Mouse (Mus musculus) lung, embryonic 16.5 days (tissue): ENCODE results near the gene Hexim1. TPM values are rescaled to one million over a fixed set of nuclear protein-coding genes. Genes with fewer than 3 reads are reported as not detected.

Experiments used
- ATAC-seq: fragments of 200-750 bp; cut with Nextera tagmentation; 2 replicates; pipeline ENCODE4 v1.8.0; 2017; ENCODE audit warnings: low read depth, mild to moderate bottlenecking, moderate library complexity
- H3K27ac ChIP-seq: fragments of 300-500 bp; sonication (generic); 2 replicates; pipeline ENCODE4 v1.5.1; 2014; ENCODE audit warnings: mild to moderate bottlenecking, control low read depth, low read length
- H3K27me3 ChIP-seq: fragments of 300-500 bp; sonication (generic); 2 replicates; pipeline ENCODE4 v1.6.1; 2014; ENCODE audit warnings: low read depth, low read length, mixed read lengths; ENCODE audit not compliant: control insufficient read depth, insufficient read depth
- H3K36me3 ChIP-seq: fragments of 300-500 bp; sonication (generic); 2 replicates; pipeline ENCODE4 v1.6.1; 2014; ENCODE audit warnings: low read length; ENCODE audit not compliant: control insufficient read depth, insufficient read depth
- H3K4me1 ChIP-seq: fragments of 300-500 bp; sonication (generic); replicated peaks from 2 replicates; pipeline ENCODE4 v1.6.1; 2014; ENCODE audit warnings: low read length, mixed read lengths; ENCODE audit not compliant: control insufficient read depth, insufficient read depth
- H3K4me2 ChIP-seq: fragments of 300-500 bp; sonication (generic); 2 replicates; pipeline ENCODE4 v1.6.1; 2014; ENCODE audit warnings: low read depth, low read length, control low read depth
- H3K4me3 ChIP-seq: fragments of 300-500 bp; sonication (generic); 2 replicates; pipeline ENCODE4 v1.5.1; 2014; ENCODE audit warnings: mild to moderate bottlenecking, low read length, control low read depth
- H3K9ac ChIP-seq: fragments of 300-500 bp; sonication (generic); 2 replicates; pipeline ENCODE4 v1.6.1; 2014; ENCODE audit warnings: low read length, control low read depth
- H3K9me3 ChIP-seq: fragments of 300-500 bp; sonication (generic); 2 replicates; pipeline ENCODE4 v1.6.1; 2016; ENCODE audit warnings: low read length; ENCODE audit not compliant: control insufficient read depth
- WGBS: fragments of 180-500 bp; shearing (Covaris S2); extraction: QIAGEN DNeasy Blood & Tissue Kit; methylation state at CpG from one replicate; pipeline ENCODE4 v1.1.7; 2014; 5-methylcytosine and 5-hydroxymethylcytosine counted together
- polyA plus RNA-seq: library from polyadenylated mRNA; unstranded; fragments of >200 nt; fragmentation: Nextera tagmentation; extraction: Ambion mirVana; gene quantifications from 2 replicates; pipeline ENCODE4 v1.2.1, GENCODE M21; 2015

The Hexim1 gene
- polyA plus RNA-seq, 1 experiment from 2014 or later = 4.6 TPM

DNA sequence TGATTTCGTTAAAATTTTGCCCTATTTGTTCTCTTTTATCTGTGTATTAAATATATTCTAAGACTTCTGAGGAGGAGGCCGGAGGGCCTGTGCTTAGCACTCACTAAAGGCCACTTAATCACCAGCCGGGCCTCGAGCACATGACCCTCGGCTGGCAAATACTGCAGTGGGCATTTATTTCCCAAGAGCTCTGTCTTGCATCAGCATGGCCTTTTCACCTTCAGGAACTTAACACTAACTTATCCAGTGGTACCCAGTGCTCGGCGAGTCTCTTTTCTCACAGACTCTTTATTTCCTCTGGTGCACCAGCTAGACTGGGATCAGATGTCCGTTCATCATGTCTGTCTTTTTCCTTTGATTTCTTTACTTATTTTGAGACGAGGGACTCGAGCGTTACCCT, 44.7 kb downstream of the Hexim1 start:
- H3K4me2 ChIP-seq = no peak overlapping the region
- no peaks in the 10 kb centered on the region for H3K9me3 ChIP-seq
- H3K9ac ChIP-seq = no peak overlapping the region
- H3K36me3 ChIP-seq = no peaks in the 10 kb centered on the region; the same call in 1 of the 2 replicates
- H3K27me3 ChIP-seq = no peaks in the 10 kb centered on the region
- WGBS = 77% methylated on average over 11 of the region's 11 CpGs
- H3K27ac ChIP-seq = no peak overlapping the region
- H3K4me1 ChIP-seq = peaks cover 6% of the 10 kb centered on the region
- H3K4me3 ChIP-seq = no peak overlapping the region
- ATAC-seq = no peak

DNA sequence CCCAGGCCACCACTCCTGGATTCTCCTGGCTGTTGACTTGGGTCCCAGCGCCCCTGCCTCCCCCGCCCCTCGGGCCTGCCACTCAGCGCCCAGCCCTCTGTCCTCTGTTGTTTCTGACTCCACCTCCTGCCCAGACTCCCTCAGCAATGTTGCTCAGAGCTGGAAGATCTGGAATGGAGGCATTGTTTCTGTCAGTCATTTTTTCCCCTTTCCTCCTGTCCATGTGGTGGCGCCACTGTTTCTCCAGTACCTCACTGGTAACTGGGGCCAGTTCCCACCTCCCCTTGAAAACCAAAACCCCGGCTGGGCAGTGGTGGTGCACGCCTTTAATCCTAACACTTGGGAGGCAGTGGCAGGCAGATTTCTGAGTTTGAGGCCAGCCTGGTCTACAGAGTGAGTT, 45.4 kb downstream of the Hexim1 start:
- no peaks in the 10 kb centered on the region for H3K27me3 ChIP-seq
- 74% methylated on average over 7 of the region's 7 CpGs for WGBS
- no peak overlapping the region for H3K27ac ChIP-seq
- H3K9me3 ChIP-seq = no peaks in the 10 kb centered on the region
- no peaks in the 10 kb centered on the region; the same call in 1 of the 2 replicates for H3K36me3 ChIP-seq
- H3K4me1 ChIP-seq = peaks cover 6% of the 10 kb centered on the region
- no peak overlapping the region for H3K4me3 ChIP-seq
- H3K9ac ChIP-seq = no peak overlapping the region
- H3K4me2 ChIP-seq = no peak overlapping the region
- no peak for ATAC-seq

DNA sequence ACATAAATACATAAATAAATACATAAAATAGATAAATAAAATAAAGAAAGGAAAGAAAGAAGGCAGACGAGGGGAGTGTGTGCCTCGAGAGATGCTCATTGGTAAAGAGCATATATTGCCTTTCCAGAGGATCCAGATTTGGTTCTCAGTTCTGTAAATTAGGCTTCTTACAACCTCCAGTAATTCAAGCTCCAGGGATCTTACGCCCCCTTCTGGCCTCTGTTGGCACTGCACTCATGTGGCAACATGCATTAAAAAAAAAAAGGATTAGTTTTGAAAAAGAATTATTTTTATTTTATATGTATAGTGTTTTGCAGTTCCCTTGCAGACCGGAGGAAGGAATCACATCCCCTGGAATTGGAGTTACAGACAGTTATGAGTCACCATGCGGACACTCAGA, 46.1 kb downstream of the Hexim1 start:
- Histone ChIP-seq H3K9me3 (no peaks in the 10 kb centered on the region), H3K4me1 (peaks cover 6% of the 10 kb centered on the region), H3K27me3 (no peaks in the 10 kb centered on the region), H3K36me3 (no peaks in the 10 kb centered on the region; the same call in 1 of the 2 replicates), H3K4me2 (no peak overlapping the region), H3K4me3 (no peak overlapping the region), H3K27ac (no peak overlapping the region), H3K9ac (no peak overlapping the region)
- WGBS = 83% methylated on average over 5 of the region's 5 CpGs
- ATAC-seq = no peak

DNA sequence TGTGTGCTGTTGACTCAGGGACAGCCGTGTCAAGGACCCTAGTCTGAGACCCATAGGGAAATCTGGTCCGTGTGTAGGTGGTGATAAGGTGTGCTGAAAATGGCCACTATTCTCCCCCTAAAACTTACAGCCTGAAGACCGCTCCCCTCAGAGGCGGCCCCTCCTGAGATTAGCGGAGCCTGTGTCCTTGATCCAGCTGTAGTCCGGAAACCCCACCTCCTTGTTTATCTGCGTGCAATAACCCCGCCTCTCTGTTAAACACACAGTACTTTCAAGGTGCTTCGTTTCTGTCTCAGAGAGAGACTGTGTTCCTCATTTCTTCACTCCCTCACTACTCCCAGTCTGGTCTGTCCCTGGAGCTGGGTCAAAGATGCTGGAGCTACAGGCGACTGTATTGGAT, 48.4 kb downstream of the Hexim1 start:
- no peak for ATAC-seq
- Histone ChIP-seq H3K36me3 (no peaks in the 10 kb centered on the region; the same call in 1 of the 2 replicates), H3K4me1 (no peaks in the 10 kb centered on the region), H3K9ac (no peak overlapping the region), H3K9me3 (no peaks in the 10 kb centered on the region), H3K27ac (no peak overlapping the region), H3K4me2 (no peak overlapping the region; the same call in 1 of the 2 replicates), H3K4me3 (no peak overlapping the region), H3K27me3 (no peaks in the 10 kb centered on the region)
- WGBS = 14% methylated on average over 10 of the region's 10 CpGs

DNA sequence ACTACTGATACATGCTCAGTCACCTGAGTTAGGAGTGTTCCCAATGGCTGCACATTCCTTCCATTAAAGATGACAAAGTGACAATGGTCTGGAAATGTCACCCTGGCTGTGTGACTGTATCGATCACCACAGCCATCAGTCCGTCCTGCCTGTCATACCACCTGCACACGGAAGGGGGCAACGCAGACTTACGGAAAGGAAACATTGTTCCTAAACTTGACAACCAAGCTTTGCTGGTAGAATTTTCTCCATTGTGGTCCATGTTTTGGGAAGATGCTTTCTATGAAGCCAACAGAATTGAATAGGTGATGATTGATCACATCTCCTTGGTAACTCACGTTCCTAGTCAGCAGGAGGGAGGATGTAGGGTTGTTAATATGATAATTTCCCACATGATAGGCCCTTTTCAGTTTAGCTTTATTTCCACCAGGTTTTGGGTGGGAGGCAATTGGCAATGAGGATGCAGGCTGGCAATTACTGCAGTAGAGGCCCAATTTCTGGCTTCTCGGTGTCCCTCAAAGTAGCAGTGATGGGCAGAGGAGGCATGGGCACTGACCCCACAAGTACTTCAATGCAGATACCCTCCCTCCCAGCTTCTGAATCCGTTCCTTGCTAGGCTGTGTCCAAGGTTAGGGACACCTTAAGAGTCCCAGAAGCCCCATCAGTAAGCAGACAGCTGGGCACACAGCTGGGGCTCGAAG, 52.8 kb downstream of the Hexim1 start:
- Histone ChIP-seq H3K4me3 (no peak overlapping the region), H3K27me3 (peaks cover 25% of the 10 kb centered on the region), H3K9me3 (no peaks in the 10 kb centered on the region), H3K4me2 (no peak overlapping the region), H3K27ac (no peak overlapping the region), H3K36me3 (no peaks in the 10 kb centered on the region; the same call in 1 of the 2 replicates), H3K9ac (no peak overlapping the region), H3K4me1 (peaks cover 7% of the 10 kb centered on the region)
- ATAC-seq = no peak
- WGBS = 22% methylated on average over 9 of the region's 9 CpGs

Other genes with a start within 250 kb of the Hexim1 start
- gene Eftud2, start 235.2 kb upstream of the Hexim1 start, polyA plus RNA-seq = 174 and 183 TPM in 2 replicates
- 3.9 and 5.4 TPM in 2 replicates for gene Ccdc103, start 235.0 kb upstream of the Hexim1 start, polyA plus RNA-seq
- 0.09 TPM in 1 of 2 replicates, not detected in the other for gene Fam187a, start 231.1 kb upstream of the Hexim1 start, polyA plus RNA-seq
- 0.18 and 0.63 TPM in 2 replicates for gene Gfap, start 215.3 kb upstream of the Hexim1 start, polyA plus RNA-seq
- gene Kif18b, start 191.1 kb upstream of the Hexim1 start, polyA plus RNA-seq = 13.7 and 14.0 TPM in 2 replicates
- 0.24 and 0.60 TPM in 2 replicates for gene C1ql1, start 169.5 kb upstream of the Hexim1 start, polyA plus RNA-seq
- gene Nmt1, start 88.0 kb upstream of the Hexim1 start, polyA plus RNA-seq = 63.4 and 64.7 TPM in 2 replicates
- gene Dcakd, start 87.9 kb upstream of the Hexim1 start, polyA plus RNA-seq = 140 and 161 TPM in 2 replicates
- gene Plcd3, start 14.6 kb upstream of the Hexim1 start, polyA plus RNA-seq = 3.1 and 3.3 TPM in 2 replicates
- gene Acbd4, start 14.5 kb upstream of the Hexim1 start, polyA plus RNA-seq = 22.8 and 28.7 TPM in 2 replicates
- gene Hexim2, start 16.2 kb downstream of the Hexim1 start, polyA plus RNA-seq = 8.7 and 10.1 TPM in 2 replicates
- gene Fmnl1, start 54.9 kb downstream of the Hexim1 start, polyA plus RNA-seq = 2.9 and 3.0 TPM in 2 replicates
- 0.44 TPM in 2 replicates for gene 1700023F06Rik, start 92.3 kb downstream of the Hexim1 start, polyA plus RNA-seq
- gene Spata32, start 102.2 kb downstream of the Hexim1 start, polyA plus RNA-seq = not detected in 2 replicates
- 3.7 and 4.5 TPM in 2 replicates for gene Map3k14, start 151.2 kb downstream of the Hexim1 start, polyA plus RNA-seq
- gene Arhgap27, start 247.5 kb downstream of the Hexim1 start, polyA plus RNA-seq = 14.1 and 15.7 TPM in 2 replicates